Mouse (Mus musculus): Measurements from ENCODE around the gene Siglecg. TPM values are rescaled to one million over a fixed set of nuclear protein-coding genes. Genes with fewer than 3 reads are reported as not detected.
"Not testable (repeated sequence)": the region's sequence is repeated elsewhere in the genome, so short reads cannot be mapped to it uniquely, and the experiment has no call there.

The Siglecg gene
- under 1 TPM in 3 of 4 experiments, not detected in 1; 0.07 to 0.84 (median 0.13) TPM for total RNA-seq (2022)

DNA sequence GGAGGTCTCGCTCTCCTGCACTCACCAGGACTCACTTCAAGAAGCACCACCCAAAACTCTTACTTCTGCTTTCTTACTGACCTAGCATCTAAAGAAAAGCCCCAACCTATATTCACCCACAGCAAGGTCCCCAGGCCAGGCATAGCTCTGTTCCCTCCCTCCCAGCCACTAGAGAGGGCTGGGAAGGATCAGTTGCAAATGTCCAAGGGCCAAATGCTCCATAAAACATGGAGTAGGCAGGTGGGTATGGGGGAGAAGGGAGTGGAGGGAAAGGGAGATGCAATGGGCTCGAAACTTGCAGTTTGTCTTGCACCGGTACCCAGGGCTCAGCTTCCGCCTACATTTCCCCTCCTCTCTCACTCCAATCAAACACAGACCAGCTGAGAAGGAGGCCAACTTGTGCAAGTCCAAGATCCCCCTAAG is at the start of gene Siglecg:
Siglecg (plus strand) TSS at position 74 of the 423 bp plus-strand sequence.
- DNase-seq (ENCODE audit: low spot score in 2 of 2) = no peak

DNA sequence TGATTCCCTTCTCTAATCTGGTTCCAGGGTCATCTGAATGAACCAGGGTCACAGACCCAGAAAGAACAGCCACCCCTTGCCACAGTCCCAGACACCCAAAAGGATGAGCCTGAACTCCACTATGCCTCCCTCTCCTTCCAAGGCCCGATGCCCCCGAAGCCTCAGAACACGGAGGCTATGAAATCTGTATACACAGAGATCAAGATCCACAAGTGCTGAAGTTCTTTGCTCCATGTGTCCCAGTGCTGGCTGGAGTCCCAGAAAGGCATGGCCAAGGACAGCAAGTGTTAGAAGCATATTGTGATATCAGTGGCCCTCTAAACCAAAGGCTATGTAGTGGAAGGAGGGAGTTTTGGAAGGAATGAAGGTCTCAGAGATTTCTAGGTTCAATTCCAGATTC is 49.4 kb upstream of the Siglecg start:
- DNase-seq (ENCODE audit: low spot score in 2 of 2) = no peak

DNA sequence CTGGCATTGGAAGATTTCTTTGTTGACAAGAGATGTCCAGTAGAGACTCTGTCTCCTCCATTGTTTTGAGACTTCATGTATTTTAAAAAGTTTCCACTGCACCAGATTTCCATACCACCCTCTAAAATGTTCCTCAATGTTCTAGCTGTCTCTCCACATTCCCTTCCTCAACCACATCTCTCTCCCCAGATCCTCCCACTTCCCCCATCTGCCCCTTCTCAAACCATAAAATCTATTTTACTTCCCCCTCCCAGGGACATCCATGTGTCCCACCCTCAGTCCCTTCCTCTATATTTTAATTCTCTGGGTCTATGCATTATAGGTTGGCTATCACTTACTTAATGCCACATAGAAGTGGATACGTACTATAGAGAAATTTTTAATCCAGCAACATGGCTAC is 46.6 kb upstream of the Siglecg start:
- DNase-seq (ENCODE audit: low spot score in 2 of 2) = no peak

DNA sequence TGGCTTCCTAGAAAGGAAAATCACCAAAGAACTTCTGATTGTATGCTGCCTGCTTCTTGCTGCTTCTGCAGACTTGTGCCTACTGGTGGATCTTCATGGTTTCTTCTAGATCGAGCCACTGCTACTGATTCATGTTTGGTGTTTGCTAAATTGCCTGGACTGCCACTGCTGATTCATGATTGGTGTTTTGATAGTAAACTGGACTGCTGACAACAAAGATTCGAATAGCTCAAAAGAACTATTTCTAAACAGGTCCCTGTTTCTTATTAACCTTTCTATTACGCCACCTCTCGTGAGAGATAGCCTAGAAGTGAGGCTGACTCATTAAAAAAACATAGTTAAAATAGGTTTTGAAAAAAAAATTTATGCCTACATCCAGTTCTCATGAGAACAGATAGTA is 46.0 kb upstream of the Siglecg start:
- no peak for DNase-seq (ENCODE audit: low spot score in 2 of 2)

DNA sequence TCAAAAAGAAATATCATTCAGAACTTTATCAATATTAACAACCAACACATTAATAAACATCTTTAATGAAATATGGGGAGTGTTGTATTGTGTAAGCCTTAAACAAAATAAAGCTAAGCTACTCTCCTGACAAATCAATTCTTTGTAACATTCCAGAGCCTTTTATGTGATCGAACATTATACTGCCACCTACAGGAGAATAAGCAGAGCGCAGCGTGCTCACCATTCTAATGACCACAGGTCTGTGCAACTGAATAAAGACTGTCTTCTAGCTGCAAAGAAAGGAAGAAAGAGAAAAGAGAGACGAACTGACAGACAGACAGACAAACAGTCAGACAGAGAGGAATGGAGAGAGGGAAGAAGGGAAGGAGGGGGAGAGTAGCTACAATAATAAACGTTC is 29.8 kb upstream of the Siglecg start:
- DNase-seq (ENCODE audit: low spot score in 2 of 2) = no peak

DNA sequence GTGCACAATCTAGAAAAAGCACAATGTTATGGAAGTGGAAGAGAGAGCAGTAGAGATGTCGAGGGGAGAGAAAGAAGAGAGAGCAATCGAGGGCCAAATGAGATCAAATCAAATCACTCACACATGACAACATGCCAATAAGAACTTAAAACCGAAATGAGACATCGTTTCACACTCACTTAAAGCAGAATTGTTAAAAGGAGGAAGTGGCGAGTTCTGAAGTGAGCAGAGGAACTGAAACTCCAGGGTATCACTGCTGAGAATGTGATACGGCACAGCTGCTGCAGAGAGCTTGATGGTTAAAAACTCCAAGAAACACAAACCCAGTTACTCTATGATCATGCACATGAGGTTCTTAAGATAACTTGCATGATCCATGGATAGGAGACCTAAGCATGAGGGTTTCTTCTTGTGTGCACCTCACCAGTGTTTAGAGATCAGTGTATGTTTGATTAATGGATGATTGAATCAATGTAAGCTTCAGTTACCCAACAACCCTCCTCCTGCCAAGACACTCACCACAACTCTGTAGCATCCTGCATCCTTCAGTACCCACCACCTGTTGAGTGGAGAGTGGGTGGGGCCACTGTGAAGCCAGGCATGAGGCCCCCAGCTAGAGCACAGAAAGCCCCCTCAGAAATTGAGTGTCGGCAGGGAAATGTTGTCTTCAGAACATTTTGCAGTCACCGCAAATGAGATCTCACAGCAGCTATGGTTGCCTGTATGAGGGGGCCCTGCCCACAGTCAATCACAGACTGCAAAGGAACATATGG is 15.5 kb upstream of the Siglecg start:
- no peak for DNase-seq (ENCODE audit: low spot score in 2 of 2)

DNA sequence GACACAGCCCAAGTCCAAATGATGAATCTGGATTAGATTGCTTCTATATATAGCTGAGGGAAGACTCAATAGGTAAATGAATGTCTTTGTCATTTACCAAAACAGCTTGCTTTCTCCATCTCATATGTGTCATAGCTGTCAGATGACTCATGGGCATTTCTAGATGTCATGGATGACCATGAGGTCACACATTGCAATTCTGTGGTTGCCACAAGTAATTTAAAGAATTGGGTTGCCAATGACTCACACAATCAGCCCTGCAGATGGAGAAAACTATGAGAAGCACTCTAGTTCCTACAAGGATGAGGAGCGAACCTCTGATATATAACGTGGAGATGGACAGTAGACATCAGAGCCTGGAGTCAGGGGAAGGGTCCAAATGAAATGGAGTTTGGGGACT is 8.5 kb upstream of the Siglecg start:
- no peak for DNase-seq (ENCODE audit: low spot score in 2 of 2)

DNA sequence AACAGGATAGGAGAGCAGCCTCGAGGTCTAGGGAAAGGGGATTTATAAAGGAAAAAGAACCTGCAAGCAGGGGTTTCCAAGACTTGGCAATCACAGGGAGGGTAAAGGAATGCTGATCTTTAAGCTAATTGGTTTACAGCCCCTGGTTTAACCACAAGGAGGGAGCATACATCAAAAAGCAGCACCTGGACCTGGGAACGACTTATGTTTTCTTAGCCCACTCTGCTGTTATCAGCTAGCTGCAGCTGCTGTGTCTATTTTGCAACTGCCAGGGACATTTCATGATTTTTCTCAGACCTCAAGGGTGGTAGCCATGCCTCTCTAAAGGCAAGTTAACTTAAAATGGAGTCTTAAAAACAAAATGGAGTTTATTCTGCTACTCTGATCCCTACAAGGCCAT is 5.3 kb upstream of the Siglecg start:
- DNase-seq (ENCODE audit: low spot score in 2 of 2) = no peak

DNA sequence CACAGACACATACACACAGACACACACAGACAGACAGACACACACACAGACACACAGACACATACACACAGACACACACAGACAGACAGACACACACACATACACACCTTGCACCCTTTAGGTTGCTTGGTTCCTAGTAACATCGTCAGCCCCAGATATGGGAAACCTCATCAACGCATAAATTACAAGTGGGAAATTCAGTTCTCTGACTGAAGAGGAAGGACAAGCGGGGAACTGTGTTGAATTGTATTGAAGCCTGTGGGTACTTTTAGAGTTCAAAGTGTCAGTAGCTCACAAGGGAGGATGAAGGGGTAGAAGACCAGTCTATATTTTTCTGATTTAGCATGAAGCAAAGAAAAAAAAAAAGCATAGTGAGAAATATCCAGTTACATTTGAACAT is 431 bp upstream of the Siglecg start:
- DNase-seq (ENCODE audit: low spot score in 2 of 2) = no peak

DNA sequence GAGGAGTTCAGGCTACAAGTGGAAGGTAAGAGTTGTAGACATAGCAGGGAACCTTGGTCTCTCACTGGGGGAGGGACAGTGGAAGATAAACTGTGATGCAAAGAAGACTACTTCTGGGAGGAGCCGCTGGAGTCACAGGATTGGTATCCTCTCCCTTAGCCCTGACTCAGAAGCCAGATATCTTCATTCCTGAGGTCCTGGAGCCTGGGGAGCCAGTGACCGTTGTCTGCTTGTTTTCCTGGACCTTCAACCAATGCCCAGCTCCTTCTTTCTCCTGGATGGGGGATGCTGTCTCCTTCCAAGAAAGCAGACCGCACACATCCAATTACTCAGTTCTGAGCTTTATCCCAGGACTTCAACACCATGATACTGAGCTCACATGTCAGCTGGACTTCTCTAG is 1.1 kb downstream of the Siglecg start:
- no peak for DNase-seq (ENCODE audit: low spot score in 2 of 2)

DNA sequence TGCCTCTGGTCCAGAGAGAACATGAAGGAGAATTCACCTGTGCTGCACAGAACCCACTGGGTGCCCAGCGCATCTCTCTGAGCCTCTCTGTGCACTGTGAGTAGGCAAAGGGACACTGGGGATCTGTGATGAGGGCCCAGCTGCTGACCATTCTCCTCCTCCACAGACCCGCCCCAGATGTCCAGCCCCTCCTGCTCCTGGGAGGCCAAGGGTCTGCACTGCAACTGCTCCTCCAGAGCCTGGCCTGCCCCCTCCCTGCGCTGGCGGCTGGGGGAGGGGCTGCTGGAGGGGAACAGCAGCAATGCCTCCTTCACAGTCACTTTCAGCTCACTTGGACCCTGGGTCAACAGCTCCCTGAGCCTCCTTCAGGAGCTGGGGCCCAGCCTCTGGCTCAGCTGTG is 3.7 kb downstream of the Siglecg start:
- not testable (repeated sequence) for DNase-seq (ENCODE audit: low spot score in 2 of 2)

DNA sequence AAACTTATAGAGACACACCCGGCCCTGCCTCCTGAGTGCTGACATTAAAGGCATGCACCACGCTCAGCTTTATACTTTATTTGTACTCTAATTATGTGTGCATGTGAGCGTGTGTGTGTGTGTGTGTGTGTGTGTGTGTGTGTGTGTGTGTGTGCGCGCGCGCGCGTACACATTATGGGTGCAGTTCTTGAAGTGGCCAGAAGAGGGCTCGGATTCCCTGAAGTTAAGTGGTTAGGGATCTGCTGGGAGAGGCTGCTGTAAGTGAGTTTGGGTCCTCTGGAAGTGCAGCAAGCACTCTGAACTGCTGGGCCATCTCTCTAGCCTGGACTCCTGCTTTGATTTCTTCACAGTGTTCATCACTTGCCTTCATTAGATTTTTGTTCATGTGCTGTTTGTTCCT is 9.3 kb downstream of the Siglecg start:
- no peak for DNase-seq (ENCODE audit: low spot score in 2 of 2)

DNA sequence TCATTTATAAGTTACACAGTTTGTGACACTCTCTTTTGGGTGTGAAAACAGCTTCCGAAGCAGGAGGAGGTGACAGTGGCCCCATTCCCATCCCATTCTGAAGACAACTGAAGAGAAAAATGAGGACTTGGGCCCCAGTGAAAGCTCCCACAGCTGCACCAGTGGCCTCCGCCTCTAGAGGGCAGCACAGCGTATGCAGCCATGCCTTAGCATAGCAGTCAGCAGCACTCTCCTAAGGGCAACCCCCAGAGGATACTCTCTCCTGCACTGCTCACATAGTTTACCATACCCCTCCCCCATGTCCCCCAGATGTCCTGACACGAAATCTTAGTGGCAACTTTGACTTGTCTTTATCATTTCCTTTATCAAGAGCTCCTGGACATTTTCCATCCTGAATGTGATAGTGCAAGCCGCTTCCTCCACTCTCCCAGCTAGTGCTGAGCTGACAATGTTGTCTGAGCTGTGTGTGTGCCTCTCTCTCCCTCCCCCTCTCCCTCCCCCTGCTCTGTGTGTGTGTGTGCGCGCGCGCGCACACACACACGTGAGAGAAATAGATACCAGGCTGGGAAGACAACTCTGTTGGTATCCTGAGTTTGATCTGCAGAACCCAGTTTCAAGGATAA is 15.1 kb downstream of the Siglecg start:
- peak; percentile 46 to 87 for DNase-seq (ENCODE audit: low spot score in 2 of 2)

DNA sequence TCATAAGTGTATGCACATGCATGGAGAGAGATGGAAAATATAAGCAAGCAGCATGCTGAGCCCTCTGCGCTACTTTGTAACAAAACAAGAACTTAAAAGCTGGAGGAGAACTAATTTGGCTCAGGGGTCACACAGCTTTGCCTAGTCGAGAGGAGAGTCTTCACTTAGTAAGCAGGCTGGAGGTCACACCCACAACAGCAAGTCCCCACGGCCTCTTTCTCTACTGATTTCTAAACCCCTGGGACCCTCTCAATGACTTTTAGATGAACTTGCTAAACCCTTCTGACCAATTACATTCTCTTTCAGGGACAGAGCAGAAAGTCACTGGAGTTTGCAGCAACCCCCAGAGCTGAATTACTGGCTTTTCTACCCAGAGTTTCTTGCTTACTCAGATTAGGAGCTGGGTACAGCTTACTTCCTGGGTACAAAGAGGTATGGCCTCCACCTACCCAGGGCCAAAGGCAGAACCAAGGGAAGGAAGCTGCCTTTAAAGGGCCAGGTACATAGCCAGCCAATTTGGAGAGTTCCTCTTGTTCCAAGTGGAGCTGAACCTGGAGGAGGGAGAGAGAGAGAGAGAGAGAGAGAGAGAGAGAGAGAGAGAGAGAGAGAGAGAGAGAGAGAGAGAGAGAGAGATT is 16.1 kb downstream of the Siglecg start:
- DNase-seq (ENCODE audit: low spot score in 2 of 2) = no peak

DNA sequence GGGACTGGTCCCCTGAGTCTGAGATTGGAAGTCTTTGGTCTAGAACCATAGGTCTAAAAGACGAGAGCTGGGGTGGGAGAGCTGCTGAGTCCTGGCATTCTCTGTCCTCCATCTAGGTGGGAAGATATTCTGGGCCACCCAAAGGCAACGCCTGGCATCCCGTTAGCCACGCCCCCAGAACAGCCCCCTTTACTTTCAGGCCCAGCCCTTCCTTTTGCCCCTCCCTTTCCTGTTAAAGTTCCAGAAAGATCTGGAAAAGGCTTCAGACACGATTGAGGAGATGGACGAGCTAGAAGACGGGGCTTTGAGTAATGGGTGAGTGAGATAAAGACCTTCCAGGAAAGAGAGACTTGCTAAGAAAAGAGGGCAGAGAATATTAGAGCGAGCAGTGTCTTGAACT is 19.4 kb downstream of the Siglecg start, which contains the start of gene Lim2:
Lim2 (plus strand) TSS at position 265 of the 400 bp plus-strand sequence.
- no peak for DNase-seq (ENCODE audit: low spot score in 2 of 2)

DNA sequence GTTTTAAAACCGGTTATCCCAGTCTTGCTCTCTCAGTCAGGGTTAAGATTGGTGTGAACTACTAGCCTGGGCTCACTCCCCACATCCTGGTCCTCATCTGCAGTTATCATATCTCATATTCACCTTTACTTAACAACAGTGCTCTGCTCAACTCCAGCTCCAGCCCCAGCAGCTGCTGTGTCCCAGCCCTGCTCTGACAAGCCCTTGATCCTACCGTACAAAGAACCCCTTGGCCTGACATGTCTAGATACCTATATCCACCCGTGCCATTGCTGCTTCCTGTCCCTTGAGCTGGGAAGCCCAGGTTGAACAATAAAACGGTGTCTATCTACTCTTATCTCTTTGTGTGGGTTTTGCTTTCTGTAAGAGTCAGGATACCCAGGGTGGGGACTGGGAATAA is 21.5 kb downstream of the Siglecg start:
- DNase-seq (ENCODE audit: low spot score in 2 of 2) = no peak

DNA sequence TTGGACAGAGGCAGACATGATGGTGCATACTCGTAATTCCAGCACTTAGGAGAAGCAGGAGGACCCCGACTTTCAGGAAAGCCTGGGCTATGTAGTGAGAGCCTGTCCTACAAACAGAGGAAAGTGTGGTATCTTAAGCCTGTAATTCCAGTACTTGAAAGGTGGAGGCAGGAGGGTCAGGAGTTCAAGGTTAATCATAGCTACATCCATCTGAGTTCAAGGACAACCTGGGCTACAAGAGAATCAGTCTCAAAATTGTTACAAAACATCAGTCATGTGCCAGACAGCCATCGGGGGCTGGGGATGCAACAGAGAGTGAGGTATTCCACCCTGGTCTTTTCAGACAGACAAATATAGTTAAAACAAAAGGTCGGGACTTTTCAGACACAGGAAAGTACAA is 24.9 kb downstream of the Siglecg start:
- no peak for DNase-seq (ENCODE audit: low spot score in 2 of 2)

DNA sequence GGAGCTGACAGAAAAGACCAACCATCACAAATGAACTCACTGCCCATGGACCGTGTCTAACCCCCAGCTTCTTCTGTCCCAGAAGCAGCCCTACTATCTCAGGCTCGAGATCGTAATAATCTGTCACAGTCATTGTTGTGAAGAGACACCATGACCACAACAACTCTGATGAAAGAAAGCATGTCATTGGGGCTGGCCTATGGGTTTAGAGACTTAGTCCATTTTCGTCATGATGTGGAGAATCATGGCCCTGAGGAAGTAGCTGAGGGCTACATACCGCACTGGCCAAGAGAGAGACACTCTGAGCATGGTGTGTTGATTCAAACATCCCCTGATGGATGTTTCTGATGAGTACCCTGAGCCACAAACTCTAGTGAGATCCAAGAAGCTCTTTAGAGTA is 26.7 kb downstream of the Siglecg start:
- DNase-seq (ENCODE audit: low spot score in 2 of 2) = no peak

DNA sequence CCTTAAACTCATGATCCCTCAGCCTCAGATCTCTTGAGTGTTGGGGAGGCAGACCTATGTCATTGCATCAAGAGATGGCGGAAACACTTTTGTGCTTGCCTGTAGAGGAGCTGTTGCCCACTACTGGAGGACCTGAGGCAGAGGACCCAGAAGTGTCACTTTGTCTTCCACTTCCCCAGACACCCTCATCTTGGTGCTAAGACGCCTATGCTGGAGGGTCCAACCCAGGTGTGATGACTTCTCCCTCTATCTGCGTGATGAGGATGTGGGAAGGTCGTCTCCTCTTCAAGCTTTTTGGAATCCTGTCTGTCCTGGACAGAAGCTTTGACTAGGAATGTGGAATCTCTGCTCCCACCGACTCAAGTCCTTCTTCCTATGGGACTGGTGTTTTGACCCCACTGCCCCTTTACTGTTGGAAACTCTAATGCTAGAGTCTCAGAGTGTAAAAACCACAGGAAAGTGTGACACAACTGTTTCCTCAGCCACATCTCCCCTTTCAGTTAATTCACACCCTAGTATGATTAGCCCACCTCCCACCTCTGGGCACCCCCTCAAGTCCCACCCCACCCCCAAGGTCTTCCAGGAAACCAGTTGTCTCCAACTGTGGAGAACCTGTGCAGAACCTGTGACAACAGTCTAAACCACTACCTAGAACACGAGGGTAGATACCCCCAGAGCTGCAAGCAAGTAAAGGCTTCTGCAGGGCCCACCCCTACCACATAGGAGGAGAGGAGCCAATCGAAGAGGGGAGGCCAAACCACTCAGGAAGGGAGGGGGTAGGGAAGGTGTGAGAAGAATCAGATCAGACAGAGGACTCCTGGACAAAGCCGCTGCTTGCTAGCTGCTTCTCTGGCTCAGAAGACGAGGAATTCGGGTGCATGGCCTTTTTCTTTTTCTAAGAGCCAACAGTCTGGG is 28.6 kb downstream of the Siglecg start, which contains the start of gene Nkg7:
Nkg7 (plus strand) TSS at position 733 of the 915 bp plus-strand sequence.
- no peak for DNase-seq (ENCODE audit: low spot score in 2 of 2)

DNA sequence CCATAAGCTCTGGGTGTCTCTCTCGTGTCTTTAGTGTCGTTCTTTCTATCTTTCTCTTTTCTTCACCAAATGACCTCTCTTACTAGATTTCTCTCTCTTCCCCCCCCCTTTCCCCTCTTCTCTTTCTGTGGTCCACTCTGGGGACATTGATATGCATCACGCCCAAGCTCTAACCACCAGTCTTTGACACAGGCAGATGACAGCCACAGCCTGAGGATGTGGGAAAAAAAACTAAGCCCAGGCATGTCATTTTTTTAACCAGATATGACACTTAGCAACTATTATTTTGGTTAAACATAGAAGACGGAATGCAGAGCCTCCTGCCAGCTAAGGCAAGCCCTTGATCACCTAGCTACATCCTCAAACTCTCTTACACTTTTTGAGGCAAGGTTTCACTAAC is 30.6 kb downstream of the Siglecg start:
- no peak for DNase-seq (ENCODE audit: low spot score in 2 of 2)

DNA sequence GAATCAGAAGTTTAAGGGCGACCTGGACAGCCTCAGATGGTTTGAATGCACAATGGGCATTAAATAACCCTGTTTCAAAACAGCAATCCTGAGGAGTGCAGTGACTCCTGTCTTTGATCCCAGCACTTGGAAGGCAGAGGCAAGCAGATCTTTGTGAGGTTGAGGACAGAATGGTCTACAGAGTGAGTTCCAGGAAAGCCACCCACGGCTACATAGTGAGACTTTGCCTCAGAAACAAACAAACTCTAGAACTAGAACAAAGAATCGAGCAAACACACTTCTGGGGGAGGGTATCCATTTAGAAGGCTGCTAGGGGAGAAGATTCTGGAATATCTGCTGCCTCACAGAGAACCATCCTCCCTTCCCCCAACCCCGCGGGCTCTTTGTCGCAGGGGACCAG is 32.5 kb downstream of the Siglecg start, which contains the start of gene Cldnd2:
Cldnd2 (plus strand) TSS at position 301 of the 400 bp plus-strand sequence.
- no peak for DNase-seq (ENCODE audit: low spot score in 2 of 2)
